Mouse (Mus musculus) testis, adult 2 months (tissue): Measurements from ENCODE around the gene Vwa8.

ENCODE experiments used
- CTCF ChIP-seq: fragments of 200-500 bp; IDR thresholded peaks from 2 replicates; pipeline ENCODE4 v1.5.1; 2012; ENCODE audit warnings: low read depth, mild to moderate bottlenecking, inconsistent platforms, low read length, moderate library complexity; ENCODE audit not compliant: control insufficient read depth, insufficient read depth, insufficient replicate concordance
- POLR2A ChIP-seq: fragments of 200-500 bp; IDR thresholded peaks from 2 replicates; pipeline ENCODE4 v1.6.1; 2012; ENCODE audit warnings: low read depth, mild to moderate bottlenecking, inconsistent platforms, low read length, moderate library complexity; ENCODE audit not compliant: control insufficient read depth

DNA sequence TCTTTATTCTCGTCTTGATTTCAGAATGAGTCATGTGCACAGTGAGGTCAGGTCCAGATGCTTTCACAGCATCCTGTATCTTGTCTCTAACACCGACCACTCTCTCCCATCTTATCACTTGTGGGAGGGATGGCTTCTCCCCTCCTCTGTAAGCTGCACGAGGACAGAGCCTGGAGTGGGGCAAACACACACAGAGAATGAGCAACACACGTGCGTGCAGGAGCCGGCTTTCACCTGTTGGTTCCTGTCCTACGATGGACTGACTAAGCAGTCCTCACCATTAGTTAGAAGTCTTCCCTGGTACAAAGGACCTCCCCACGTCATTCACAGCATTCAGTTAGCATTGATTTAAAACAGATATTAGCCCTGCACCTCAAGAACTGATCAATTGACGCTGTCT lies 312.9 kb downstream of the Vwa8 start:
- TF ChIP-seq CTCF (no peak), POLR2A (no peak)
